Mouse (Mus musculus) bone marrow, adult 2 months (tissue): ENCODE data around the gene Pdgfc.

Source experiments
- CTCF ChIP-seq: fragments of 200-500 bp; IDR thresholded peaks from 2 replicates; pipeline ENCODE4 v1.5.1; 2011; ENCODE audit warnings: low read length, control low read depth; ENCODE audit not compliant: control insufficient read depth, insufficient read depth
- POLR2A ChIP-seq: fragments of 200-500 bp; IDR thresholded peaks from 2 replicates; pipeline ENCODE4 v1.6.1; 2011; ENCODE audit warnings: low read depth, mild to moderate bottlenecking, control low read depth, low read length, borderline replicate concordance; ENCODE audit not compliant: control insufficient read depth

DNA sequence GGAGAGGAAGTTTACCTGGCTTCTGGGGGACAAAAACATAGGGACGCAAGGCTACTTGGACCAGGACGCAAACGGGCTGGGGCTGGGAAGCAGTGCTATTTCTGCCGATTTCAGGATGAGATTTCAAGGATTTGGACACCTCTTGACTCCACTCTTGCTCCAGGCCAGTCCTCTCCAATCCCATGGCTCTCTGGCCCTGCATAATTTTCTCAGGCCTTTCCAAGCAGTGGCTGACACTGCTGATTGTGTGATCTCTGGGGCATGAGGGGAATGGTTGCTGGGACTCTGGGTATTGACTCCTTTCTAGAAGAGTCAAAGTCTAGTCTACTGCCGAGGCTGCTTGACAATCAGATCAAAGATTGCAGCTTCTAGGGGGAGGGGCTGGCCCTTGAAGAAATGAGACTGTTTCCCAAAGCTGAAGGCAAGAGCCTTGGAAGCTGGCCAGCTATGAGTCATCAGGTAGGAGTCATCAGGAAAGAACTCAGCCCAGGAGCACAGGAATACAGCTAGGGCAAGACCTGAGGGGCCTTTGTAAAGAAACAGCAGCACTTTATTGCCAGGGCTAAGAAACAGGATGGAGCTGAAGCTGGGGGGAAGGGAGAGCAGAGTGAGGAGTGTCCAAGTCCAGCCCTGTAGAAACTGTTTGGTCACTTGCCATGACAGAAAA is 18.7 kb upstream of the Pdgfc start:
- no peak for TF ChIP-seq POLR2A
- no peak for TF ChIP-seq CTCF
